Mouse (Mus musculus): Measurements from ENCODE around the gene Dnajc19. TPM values are rescaled to one million over a fixed set of nuclear protein-coding genes. Genes with fewer than 3 reads are reported as not detected.

The Dnajc19 gene
- polyA plus RNA-seq (2012; rRNA removed): 135 and 216 TPM in 2 replicates

- no peak for TF ChIP-seq CTCF (conservative IDR thresholded peaks at IDR 0.05; ENCODE audit: insufficient read depth, insufficient read length, low read depth, low read length)
- peak; percentile 77 for TF ChIP-seq POLR2A (IDR thresholded peaks at IDR 0.05; ENCODE audit: low read depth, low read length)
- under 1% methylated on average over 50 of the region's 50 CpGs for WGBS
- Histone ChIP-seq H3K4me3 (ENCODE audit: insufficient read depth, low read depth, low read length) (peak within 1 kb of the TSS; percentile 89), H3K36me3 (ENCODE audit: control insufficient read depth, insufficient read depth, low read length) (no peaks in the 10 kb centered on the region; the same call in 1 of the 2 replicates), H3K4me1 (ENCODE audit: control insufficient read depth, insufficient read depth, low read length) (peaks cover 13% of the 10 kb centered on the region), H3K27me3 (replicated peaks; ENCODE audit: control insufficient read depth, insufficient read depth, low read length) (no peaks in the 10 kb centered on the region), H3K27ac (ENCODE audit: insufficient read depth, low read depth, low read length) (peak within 1 kb of the TSS; percentile 85)
- peak; percentile 97 for DNase-seq
Observed at GRCm38 (mm10) chr3:34080900-34081662, at the start of gene Dnajc19. TSS of gene Dnajc19 (minus strand) at chr3:34081321.

GRCm38 (mm10) chr3:34129957-34130356 lies 48.8 kb upstream of the Dnajc19 start:
- no peak for DNase-seq
- H3K4me3 ChIP-seq (ENCODE audit: insufficient read depth, low read depth, low read length): no peak overlapping the region
- H3K27me3 ChIP-seq (replicated peaks; ENCODE audit: control insufficient read depth, insufficient read depth, low read length): no peaks in the 10 kb centered on the region
- TF ChIP-seq CTCF (conservative IDR thresholded peaks at IDR 0.05; ENCODE audit: insufficient read depth, insufficient read length, low read depth, low read length) (no peak), POLR2A (IDR thresholded peaks at IDR 0.05; ENCODE audit: low read depth, low read length) (no peak)
- no peak overlapping the region for H3K27ac ChIP-seq (ENCODE audit: insufficient read depth, low read depth, low read length)
- H3K36me3 ChIP-seq (ENCODE audit: control insufficient read depth, insufficient read depth, low read length): no peaks in the 10 kb centered on the region
- H3K4me1 ChIP-seq (ENCODE audit: control insufficient read depth, insufficient read depth, low read length): no peaks in the 10 kb centered on the region
- WGBS: 90% methylated on average over 6 of the region's 6 CpGs

- TF ChIP-seq CTCF (conservative IDR thresholded peaks at IDR 0.05; ENCODE audit: insufficient read depth, insufficient read length, low read depth, low read length) (no peak), POLR2A (IDR thresholded peaks at IDR 0.05; ENCODE audit: low read depth, low read length) (no peak)
- peak; percentile 58 for DNase-seq
- H3K4me3 ChIP-seq (ENCODE audit: insufficient read depth, low read depth, low read length): no peak overlapping the region
- 56% methylated on average over 5 of the region's 5 CpGs for WGBS
- H3K36me3 ChIP-seq (ENCODE audit: control insufficient read depth, insufficient read depth, low read length): no peaks in the 10 kb centered on the region
- H3K27ac ChIP-seq (ENCODE audit: insufficient read depth, low read depth, low read length): peak overlapping the region; percentile 80; the same call in 1 of the 2 replicates
- H3K4me1 ChIP-seq (ENCODE audit: control insufficient read depth, insufficient read depth, low read length): peaks cover 11% of the 10 kb centered on the region; the same call in 1 of the 2 replicates
- no peaks in the 10 kb centered on the region for H3K27me3 ChIP-seq (replicated peaks; ENCODE audit: control insufficient read depth, insufficient read depth, low read length)
Observed at GRCm38 (mm10) chr3:34121311-34121710, 40.2 kb upstream of the Dnajc19 start.

GRCm38 (mm10) chr3:34120791-34121190 lies 39.7 kb upstream of the Dnajc19 start:
- WGBS: 66% methylated on average over 3 of the region's 3 CpGs
- peak; percentile 49 for DNase-seq
- Histone ChIP-seq H3K27ac (ENCODE audit: insufficient read depth, low read depth, low read length) (peak overlapping the region; percentile 95), H3K36me3 (ENCODE audit: control insufficient read depth, insufficient read depth, low read length) (no peaks in the 10 kb centered on the region), H3K27me3 (replicated peaks; ENCODE audit: control insufficient read depth, insufficient read depth, low read length) (no peaks in the 10 kb centered on the region), H3K4me3 (ENCODE audit: insufficient read depth, low read depth, low read length) (no peak overlapping the region), H3K4me1 (ENCODE audit: control insufficient read depth, insufficient read depth, low read length) (peaks cover 11% of the 10 kb centered on the region; the same call in 1 of the 2 replicates)
- TF ChIP-seq POLR2A (IDR thresholded peaks at IDR 0.05; ENCODE audit: low read depth, low read length) (no peak), CTCF (conservative IDR thresholded peaks at IDR 0.05; ENCODE audit: insufficient read depth, insufficient read length, low read depth, low read length) (no peak)

- H3K27me3 ChIP-seq (replicated peaks; ENCODE audit: control insufficient read depth, insufficient read depth, low read length): no peaks in the 10 kb centered on the region
- H3K27ac ChIP-seq (ENCODE audit: insufficient read depth, low read depth, low read length): peak overlapping the region; percentile 95
- 59% methylated on average over 4 of the region's 4 CpGs for WGBS
- peaks cover 11% of the 10 kb centered on the region; the same call in 1 of the 2 replicates for H3K4me1 ChIP-seq (ENCODE audit: control insufficient read depth, insufficient read depth, low read length)
- no peaks in the 10 kb centered on the region for H3K36me3 ChIP-seq (ENCODE audit: control insufficient read depth, insufficient read depth, low read length)
- no peak overlapping the region for H3K4me3 ChIP-seq (ENCODE audit: insufficient read depth, low read depth, low read length)
- TF ChIP-seq CTCF (conservative IDR thresholded peaks at IDR 0.05; ENCODE audit: insufficient read depth, insufficient read length, low read depth, low read length): no peak
- no peak for TF ChIP-seq POLR2A (IDR thresholded peaks at IDR 0.05; ENCODE audit: low read depth, low read length)
- DNase-seq: peak; percentile 73
Observed at GRCm38 (mm10) chr3:34119869-34120268, 38.7 kb upstream of the Dnajc19 start.

- no peaks in the 10 kb centered on the region for H3K36me3 ChIP-seq (ENCODE audit: control insufficient read depth, insufficient read depth, low read length)
- peaks cover 18% of the 10 kb centered on the region; the same call in 1 of the 2 replicates for H3K4me1 ChIP-seq (ENCODE audit: control insufficient read depth, insufficient read depth, low read length)
- no peak overlapping the region for H3K4me3 ChIP-seq (ENCODE audit: insufficient read depth, low read depth, low read length)
- H3K27ac ChIP-seq (ENCODE audit: insufficient read depth, low read depth, low read length): no peak overlapping the region
- TF ChIP-seq POLR2A (IDR thresholded peaks at IDR 0.05; ENCODE audit: low read depth, low read length) (no peak), CTCF (conservative IDR thresholded peaks at IDR 0.05; ENCODE audit: insufficient read depth, insufficient read length, low read depth, low read length) (no peak)
- WGBS: 74% methylated on average over 6 of the region's 6 CpGs
- no peak for DNase-seq
- no peaks in the 10 kb centered on the region for H3K27me3 ChIP-seq (replicated peaks; ENCODE audit: control insufficient read depth, insufficient read depth, low read length)
Observed at GRCm38 (mm10) chr3:34115806-34116205, 34.7 kb upstream of the Dnajc19 start.

- Histone ChIP-seq H3K27me3 (replicated peaks; ENCODE audit: control insufficient read depth, insufficient read depth, low read length) (no peaks in the 10 kb centered on the region), H3K4me3 (ENCODE audit: insufficient read depth, low read depth, low read length) (no peak overlapping the region), H3K4me1 (ENCODE audit: control insufficient read depth, insufficient read depth, low read length) (peaks cover 7% of the 10 kb centered on the region; the same call in 1 of the 2 replicates), H3K36me3 (ENCODE audit: control insufficient read depth, insufficient read depth, low read length) (no peaks in the 10 kb centered on the region), H3K27ac (ENCODE audit: insufficient read depth, low read depth, low read length) (peak overlapping the region; percentile 72)
- WGBS: 42% methylated on average over 11 of the region's 11 CpGs
- peak; percentile 92 for DNase-seq
- TF ChIP-seq POLR2A (IDR thresholded peaks at IDR 0.05; ENCODE audit: low read depth, low read length) (no peak), CTCF (conservative IDR thresholded peaks at IDR 0.05; ENCODE audit: insufficient read depth, insufficient read length, low read depth, low read length) (no peak)
Observed at GRCm38 (mm10) chr3:34111941-34112685, 31.0 kb upstream of the Dnajc19 start.
